Mouse (Mus musculus): ENCODE measurements at regions not wholly inside any gene's neighbourhood (a gene's known extent, or its start where the extent isn't known, plus 50 kb on each side); places are given as distances from the start of the nearest gene placed in this dataset.
A peak's percentile ranks its signal among the peaks of the same experiment; 100 is the strongest.

DNA sequence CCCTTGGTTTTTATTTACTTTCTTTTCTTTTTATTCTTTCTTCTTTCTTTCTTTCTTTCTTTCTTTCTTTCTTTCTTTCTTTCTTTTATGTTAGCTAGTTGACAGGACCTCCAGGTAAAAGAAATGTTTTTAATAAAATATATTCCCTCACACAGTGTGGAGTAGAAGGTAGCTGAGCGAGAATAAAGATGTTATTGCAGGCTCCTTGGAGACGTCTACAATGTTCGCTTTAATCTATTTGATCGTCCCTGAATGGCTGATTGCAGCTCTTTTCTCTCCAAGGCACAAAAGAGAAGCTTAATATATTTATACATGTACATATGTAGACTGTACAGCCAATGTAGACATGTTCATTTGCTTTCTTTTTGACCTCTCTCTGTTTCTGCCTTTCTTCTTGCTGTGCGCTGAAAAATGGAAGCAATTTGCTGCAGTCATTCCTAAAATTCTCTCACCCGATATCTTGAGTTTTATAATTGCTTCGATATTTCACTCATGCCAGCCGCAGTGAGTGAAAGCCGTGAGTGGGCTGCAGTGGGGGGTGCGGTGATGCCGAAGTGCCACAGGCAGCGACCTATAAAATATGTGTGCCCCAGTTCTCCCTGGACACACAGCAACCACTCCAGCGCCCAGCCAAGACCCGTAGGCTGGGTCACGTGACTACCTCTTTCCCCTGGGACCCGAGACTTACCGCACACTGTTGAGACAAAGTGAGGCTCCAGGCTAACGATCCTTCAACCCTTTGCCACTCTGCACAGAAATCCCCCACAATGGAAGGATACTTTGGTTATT lies 237.9 kb upstream of the Arglu1 start:
- TF ChIP-seq GATA4 (IDR thresholded peaks at IDR 0.05; ENCODE audit: insufficient replicate concordance, low read length): no peak

DNA sequence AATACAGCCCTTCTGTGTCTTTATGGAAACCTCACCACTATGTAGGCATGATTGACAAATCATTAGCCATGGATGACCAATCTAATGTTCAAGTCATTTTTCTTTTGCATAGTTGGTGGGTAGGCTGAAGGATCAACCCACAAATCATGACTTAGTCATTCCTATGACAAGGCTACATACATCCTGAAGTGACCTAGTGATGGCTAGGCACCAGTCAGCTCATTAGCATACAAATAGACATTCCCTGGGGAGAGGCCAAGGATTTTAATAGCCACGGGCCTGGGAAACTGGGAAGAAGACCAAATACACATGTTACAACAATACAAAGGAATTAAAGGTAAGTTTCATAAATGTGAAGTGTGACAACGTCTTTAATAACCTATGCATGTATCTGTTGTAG lies 231.1 kb upstream of the Arglu1 start:
- TF ChIP-seq GATA4 (IDR thresholded peaks at IDR 0.05; ENCODE audit: insufficient replicate concordance, low read length): no peak

GRCm38 (mm10) chr8:8919582-8920503 lies 229.5 kb upstream of the Arglu1 start:
- TF ChIP-seq GATA4 (IDR thresholded peaks at IDR 0.05; ENCODE audit: insufficient replicate concordance, low read length): no peak

DNA sequence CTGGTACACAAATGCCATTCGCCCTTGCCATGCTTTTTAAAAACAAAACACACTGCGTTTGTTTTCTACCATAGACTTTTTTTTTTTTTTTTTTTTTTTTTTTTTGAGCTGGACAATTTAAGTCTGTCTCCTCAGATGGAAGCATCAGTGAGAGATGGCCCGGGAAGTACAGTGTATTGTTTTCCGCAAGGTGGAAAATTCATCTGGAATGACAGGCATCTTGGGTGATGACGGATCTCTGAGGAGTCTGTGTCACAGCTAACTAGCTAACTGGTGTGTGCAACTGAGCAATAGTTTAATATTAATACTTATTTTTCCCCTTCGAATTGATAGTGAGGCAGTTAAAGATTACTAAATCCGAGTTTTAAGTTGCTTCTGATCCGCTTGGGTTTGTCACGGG lies 228.7 kb upstream of the Arglu1 start:
- TF ChIP-seq GATA4 (IDR thresholded peaks at IDR 0.05; ENCODE audit: insufficient replicate concordance, low read length): no peak

GRCm38 (mm10) chr8:8907478-8908165 lies 217.3 kb upstream of the Arglu1 start:
- TF ChIP-seq GATA4 (IDR thresholded peaks at IDR 0.05; ENCODE audit: insufficient replicate concordance, low read length): no peak

DNA sequence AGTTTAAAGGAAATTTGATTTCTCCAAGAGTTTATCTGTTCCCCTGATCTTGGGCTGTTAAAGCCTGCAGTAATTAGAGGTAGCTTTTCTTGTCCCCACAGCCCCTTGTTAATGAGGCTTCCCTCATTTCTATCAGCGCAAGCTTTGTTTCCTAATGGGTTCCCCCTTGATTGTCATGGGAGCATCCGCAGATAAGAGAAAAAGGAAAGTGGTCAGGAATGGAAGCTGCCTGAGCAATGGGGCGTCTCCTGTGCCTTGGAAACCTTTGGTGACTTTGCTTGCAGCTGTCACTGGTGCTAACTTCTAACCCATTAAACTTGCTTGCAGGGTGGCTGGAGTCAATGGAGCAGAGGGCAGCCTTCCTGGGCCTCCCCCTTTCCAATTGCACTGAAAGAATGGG lies 202.7 kb upstream of the Arglu1 start:
- no peak for TF ChIP-seq GATA4 (IDR thresholded peaks at IDR 0.05; ENCODE audit: insufficient replicate concordance, low read length)

DNA sequence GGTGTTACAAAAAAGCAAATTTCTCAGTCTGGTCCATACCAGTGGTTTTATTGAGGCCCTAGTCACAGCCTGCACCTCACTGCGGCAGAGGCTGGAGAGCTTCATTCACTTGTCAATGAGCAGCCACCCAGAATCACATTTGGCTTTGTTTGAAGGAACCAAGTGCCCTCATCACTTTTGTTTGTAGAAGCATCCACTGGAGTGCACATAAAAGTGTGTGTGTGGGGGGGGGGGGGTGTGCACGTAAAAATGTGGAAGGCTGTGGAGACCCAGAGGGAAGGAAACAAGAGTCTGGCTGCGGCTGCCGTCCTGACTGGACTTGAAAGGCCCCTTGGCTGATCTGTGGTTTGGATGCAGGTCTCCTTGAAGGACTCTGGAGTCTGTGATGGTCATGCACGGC lies 187.0 kb upstream of the Arglu1 start:
- TF ChIP-seq GATA4 (IDR thresholded peaks at IDR 0.05; ENCODE audit: insufficient replicate concordance, low read length): no peak

DNA sequence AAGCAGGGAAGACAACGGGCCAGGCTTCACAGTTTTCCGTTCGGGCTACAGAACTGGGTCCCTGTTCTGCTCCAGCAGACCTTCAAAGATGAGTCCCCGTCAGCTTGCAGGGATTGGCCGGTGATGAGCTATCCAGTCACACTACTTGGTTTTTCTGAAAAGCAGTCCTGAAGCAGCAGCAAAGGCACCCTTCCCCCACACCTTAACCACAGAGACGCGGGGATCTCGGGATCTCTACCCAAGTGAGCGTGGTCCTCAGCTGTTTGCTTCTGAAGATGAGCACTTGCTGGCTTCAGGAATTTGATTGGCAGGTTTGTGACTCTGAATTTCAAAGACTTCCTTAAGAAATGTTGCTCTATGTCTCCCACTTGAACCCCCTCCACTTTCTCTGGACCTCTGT lies 186.6 kb upstream of the Arglu1 start:
- TF ChIP-seq GATA4 (IDR thresholded peaks at IDR 0.05; ENCODE audit: insufficient replicate concordance, low read length): no peak

GRCm38 (mm10) chr8:8876469-8876868 lies 186.1 kb upstream of the Arglu1 start:
- no peak for TF ChIP-seq GATA4 (IDR thresholded peaks at IDR 0.05; ENCODE audit: insufficient replicate concordance, low read length)

GRCm38 (mm10) chr8:8871938-8872337 lies 181.6 kb upstream of the Arglu1 start:
- TF ChIP-seq GATA4 (IDR thresholded peaks at IDR 0.05; ENCODE audit: insufficient replicate concordance, low read length): no peak

DNA sequence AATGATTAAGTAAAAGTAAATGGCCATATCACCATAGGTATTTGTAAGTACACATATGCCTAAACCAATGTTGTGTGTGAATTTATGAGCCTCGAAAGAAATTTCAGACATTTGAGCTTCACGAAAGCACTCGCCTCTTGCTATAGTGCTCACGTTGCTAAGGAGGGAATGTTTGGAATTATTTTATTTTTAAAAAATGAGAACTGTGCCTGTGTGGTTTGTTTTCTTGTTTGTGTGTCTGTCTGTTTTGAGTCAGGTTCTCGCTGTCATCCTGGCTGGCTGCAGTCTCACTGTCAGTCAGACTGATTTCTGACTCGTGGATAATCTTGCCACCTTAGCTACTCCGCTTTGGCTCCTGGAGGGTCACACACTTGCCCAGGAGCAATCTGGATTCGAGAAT lies 180.7 kb upstream of the Arglu1 start:
- TF ChIP-seq GATA4 (IDR thresholded peaks at IDR 0.05; ENCODE audit: insufficient replicate concordance, low read length): no peak

- TF ChIP-seq GATA4 (IDR thresholded peaks at IDR 0.05; ENCODE audit: insufficient replicate concordance, low read length): no peak
Measured at GRCm38 (mm10) chr8:8870487-8870886, 180.2 kb upstream of the Arglu1 start.

- peak; percentile 86; the same call in 1 of the 2 replicates for TF ChIP-seq GATA4 (IDR thresholded peaks at IDR 0.05; ENCODE audit: insufficient replicate concordance, low read length)
Measured at GRCm38 (mm10) chr8:8869338-8869737, 179.0 kb upstream of the Arglu1 start.

DNA sequence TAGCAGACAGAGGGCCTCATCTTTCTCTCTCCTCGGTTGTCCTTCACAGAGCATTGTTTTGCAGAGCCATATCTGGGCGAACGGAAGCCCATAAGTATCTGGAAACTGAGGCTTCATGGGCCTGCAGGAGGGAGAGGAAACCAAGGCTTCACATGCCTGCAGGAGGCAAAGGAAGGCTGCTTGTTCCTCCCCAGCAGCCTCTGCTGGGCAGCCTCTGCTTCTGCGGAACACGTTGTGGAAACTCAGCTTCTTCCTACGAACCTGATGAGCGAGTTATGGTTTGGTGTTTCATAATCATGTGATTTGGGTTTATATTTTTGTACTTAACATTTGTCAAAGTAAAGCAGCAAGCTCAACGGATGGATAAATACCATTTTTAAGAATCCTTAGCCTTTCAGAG lies 177.6 kb upstream of the Arglu1 start:
- no peak for TF ChIP-seq GATA4 (IDR thresholded peaks at IDR 0.05; ENCODE audit: insufficient replicate concordance, low read length)

DNA sequence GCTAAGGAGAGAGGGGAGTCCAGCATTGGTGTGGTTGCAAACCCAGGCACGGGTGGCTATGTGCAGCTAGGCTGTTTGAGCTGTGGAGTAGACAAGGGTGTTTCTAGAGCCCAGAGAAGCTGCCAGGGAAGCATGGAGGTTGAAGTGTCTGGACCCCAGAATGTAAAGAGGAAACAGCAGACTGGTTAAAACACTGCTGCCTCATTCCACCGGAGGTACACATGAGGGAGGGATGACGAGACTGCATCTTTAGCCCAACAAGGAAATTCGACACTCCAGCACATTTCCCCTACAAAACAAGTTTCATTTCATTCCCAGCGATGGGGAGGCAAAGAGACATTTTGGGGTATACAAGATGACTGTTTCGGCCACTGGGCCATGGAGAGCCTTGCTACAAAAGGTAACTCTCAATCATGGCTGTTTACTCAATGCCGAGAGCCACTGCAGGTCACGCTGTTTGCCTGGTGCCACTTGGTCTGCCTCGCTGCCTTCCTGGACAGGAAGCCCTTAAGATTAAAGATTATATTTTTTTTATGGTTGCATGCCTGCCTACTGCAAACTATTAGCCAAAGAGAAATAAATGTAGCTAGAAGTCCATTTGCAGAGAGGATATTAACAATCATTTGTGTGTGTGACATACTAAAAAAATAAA lies 176.9 kb upstream of the Arglu1 start:
- no peak; the same call in 1 of the 2 replicates for TF ChIP-seq GATA4 (IDR thresholded peaks at IDR 0.05; ENCODE audit: insufficient replicate concordance, low read length)
